Mouse (Mus musculus) left cerebral cortex, postnatal 10 days (tissue): ENCODE measurements around the gene Rae1. TPM values are rescaled to one million over a fixed set of nuclear protein-coding genes. Genes with fewer than 3 reads are reported as not detected.

Experiments used
- DNase-seq, 2 experiments: peaks; one replicate each; pipeline ENCODE4 v3.0.0; 2021 to 2022; ENCODE audit warnings: low spot score in 2 of 2, mixed read lengths in 1 of 2; ENCODE audit errors: extremely low spot score in 1 of 2
- intact Hi-C: fragments of 180-260 bp; cut with DNase I; formaldehyde crosslinking; loops from one replicate; pipeline ENCODE4 v1.15.1; 2025
- total RNA-seq, 2 experiments: library from RNA; stranded (reverse); gene quantifications; 2 replicates each; pipeline ENCODE4 v1.2.3; 2021

Gene Rae1
- total RNA-seq, 2 experiments from 2014 or later, result 66.1 to 77.4 TPM

DNA sequence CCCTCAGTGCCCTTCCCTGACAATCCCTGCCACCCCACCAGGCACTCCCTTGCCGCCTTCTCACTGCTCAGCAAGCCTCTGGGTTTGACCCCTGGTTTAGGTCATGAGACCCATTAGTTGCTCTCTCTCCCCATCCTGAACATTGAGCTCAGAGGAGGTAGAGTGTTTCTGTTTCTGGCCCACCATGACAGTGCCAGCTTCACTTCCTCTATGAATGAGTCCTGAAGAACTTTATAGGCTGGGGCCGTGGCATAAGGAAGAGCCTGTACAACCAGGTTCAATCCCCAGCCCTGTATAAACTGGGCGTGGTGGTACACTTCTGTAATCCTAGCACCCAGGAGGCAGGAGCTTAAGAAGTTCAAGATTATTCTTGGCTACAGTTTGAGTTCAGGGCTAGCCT lies 40.9 kb downstream of the Rae1 start:
- no peak for DNase-seq
- intact Hi-C loops, result no loop called here

DNA sequence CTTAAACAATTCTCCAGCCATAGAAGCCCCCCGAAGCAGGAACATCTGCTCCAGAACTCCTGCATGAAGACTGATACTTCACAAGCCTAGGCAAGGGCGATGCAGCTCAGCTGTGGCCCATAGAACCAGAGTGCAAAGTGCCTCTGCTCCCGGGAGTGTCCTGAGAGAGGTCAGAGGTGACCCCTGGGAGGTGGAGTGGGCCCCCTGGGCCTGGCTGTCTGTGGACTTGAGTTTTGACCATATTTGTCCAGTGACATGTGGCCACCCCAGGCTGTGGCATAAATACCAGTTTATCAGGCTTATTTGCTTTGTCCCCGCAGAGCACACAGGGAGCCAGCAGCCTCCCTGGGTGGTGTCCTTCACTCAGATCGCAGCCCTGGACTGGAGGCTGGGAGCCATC lies 41.3 kb downstream of the Rae1 start:
- intact Hi-C loops, result no loop called here
- no peak for DNase-seq

DNA sequence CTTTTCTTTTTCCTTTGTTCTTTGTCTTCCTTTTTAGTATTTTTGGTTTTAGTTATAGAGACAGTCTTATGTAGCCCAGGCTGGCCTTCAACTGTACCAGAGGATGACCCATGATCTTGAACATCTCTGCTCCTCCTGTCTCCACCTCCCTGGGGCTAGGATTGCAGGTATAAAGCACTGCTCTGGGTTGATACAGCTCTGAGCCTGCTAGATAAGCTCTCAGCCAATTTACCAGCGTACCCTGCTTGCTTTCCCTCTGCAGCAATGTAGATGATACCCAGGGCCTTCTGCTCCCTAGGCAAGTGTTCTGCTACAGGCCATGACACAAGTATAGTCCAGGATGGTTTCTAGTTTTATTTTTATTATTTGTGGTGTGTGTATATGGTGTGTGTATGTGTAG lies 42.0 kb downstream of the Rae1 start:
- intact Hi-C loops, result no loop called here
- no peak for DNase-seq

DNA sequence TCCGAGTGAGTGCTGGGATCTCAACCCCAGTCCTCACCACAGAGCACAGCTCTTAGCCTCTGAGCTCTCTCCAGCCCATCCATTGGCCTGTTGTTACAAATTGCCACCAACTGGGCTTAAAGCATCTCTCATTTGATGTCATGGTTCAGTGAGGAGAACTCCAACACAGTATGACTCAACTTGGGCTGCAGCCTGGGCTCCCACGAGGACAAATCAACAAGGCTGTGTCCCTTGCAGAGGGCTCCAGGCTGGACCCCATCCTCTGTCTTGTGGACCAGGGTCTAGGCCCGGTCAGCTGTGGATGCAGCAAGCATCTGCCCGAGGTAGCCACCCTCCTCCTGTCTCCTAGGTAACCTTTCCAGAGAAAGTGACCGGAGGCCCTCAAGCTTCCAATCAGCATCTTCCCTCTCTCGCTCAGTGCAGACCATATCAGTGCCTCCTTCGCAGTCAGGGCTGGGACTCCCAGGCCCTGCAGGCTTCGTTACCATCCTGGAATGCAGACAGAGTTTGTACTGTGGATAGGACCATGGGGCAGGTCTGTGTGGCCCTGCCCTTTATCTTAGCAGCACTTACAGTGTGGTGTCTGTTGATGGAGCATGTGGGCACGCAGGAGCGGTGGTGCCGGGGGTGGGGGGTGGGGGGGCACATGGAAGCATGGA lies 42.7 kb downstream of the Rae1 start:
- DNase-seq, result no peak
- intact Hi-C loops, result no loop called here

DNA sequence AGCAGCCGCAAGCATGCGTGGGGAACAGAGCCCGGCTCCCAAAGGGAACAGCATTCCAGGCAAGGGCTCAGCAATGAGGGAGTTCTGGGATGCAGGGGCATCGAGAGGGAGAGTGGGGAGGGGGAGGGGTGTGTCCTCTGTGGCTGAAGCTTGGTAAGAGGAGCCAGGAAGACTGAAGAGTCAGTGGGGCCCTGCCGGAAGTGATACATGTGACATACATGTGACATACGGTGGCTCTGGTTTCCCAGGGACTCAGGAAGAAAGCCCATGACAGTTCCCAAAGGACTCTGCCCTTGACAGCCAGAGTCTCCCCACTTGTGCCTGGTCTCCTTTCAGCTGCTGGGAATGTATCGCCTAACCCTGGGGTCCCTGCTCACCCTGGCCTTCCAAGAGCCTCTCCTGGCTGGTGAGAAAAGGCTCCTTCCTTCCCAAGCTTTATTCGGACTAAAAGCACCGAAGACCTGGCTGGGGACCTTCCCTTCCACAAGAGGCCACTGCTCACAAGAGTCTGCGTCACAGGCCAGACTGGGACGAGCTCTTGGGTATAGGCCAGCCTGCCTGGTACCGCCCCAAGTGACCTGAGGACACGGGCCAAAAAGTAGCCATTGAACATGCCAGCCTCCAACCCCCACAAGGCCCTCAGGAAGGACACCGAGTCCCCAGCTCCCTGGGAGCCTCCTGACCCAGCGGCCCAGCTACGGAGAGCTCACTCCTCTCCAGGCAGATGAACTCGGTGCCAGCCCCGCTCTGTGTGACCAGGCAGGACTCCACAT lies 44.5 kb downstream of the Rae1 start:
- intact Hi-C loops, result no loop called here
- DNase-seq, result no peak

DNA sequence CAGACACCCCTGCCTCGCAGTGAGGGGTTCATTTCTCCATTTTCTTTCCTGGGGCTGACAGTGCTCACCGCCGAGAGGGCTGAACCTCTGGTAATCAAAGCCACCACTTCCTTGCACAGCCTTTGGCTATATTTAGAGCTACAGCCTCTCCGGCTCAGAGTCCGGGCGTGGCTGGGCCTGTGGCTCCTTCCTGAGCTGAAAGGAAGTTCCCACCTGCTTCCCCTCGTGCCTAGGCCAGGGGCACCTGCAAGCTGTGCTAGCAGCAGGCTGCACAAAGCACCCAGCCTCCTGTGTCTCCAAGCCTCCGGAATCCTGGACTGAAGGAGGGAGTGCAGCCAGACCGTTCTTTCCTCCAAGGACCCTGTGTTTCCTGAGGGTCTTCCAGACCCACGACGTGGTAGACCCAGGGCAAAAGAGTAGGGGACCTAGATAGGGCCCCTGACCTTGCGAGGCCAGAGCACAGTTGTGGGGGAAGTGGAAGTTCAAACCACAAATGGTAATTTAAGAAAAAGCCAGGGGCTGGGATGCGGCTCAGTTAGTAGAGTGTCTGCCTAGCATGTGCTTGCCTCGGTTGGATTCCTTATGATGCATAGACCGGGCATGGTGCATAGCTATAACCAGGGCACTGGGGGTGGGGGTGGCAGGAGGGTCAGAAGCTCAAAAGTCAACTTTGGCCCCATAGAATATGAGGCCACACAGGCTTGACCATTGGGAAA lies 46.8 kb downstream of the Rae1 start:
- DNase-seq, result no peak
- intact Hi-C loops, result no loop called here

DNA sequence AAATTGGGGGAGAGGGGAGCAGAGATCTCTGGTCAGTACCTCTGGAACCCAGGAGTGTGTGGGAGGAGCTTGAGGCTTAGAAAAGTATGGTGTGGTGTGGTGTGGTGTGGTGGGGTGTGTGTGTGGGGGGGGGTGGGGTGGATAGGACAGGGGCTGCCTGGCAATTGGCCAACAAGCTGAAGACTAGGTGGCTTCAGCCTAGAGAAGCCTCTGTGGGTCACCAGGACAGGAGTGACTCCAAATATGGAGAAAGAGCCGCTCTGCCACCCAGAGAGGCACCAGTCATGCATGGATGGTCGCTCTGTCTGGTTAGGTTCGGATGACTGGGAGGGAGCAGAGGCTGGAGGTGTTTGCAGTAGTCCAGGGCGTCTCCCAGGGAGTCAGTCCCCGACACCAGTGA lies 47.6 kb downstream of the Rae1 start:
- no peak for DNase-seq
- intact Hi-C loops, result no loop called here

DNA sequence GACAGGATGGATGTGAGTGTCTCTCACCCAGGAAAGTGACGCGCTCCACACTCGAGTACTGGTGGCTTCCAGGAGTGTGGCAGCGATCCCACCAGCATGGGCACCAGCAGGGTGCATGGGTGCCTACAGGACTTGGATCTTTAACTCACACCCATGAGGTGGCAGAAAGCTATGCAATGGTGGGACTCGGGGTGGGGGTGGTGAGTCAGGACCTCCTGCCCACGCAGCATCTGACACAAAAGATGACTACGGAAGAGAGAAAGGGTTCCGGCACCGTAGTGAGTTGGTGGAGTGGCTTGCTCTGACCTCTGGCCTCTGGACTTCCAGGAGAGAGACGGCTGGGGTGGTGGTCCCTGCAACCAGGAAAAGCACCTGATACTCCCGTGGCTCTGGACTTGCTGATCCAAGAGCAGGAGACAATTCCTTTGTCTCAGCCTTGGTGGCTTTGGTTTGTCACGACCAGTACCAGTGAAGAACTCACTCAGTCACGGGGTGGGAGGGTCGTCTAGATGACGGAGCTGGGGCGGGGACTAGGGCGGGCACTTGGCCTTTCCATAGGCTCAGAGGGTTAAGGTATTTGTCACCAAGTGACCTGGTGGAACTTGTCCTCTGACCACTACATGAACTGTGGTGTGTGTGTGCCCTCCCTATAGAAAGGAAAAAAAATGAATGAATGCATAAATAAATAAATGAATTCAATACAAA lies 48.3 kb downstream of the Rae1 start:
- DNase-seq, result no peak
- intact Hi-C loops, result no loop called here

DNA sequence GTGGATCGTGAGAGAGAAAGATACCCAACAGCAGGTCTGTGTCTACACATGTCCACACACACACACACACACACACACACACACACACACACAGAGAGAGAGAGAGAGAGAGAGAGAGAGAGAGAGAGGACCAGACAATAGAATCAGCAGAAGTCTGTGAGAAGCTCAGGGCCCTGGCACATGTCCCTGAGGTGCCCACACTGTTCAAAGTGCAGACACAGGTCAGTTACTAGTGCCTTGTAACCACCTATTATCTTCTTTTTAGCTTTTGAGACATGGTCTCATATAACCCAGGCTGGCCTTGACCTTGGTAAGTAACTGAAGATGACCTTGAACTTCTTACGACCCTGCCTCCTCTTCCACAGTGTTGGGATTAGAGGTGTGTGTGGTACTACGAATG lies 49.3 kb downstream of the Rae1 start:
- intact Hi-C loops, result no loop called here
- no peak for DNase-seq

DNA sequence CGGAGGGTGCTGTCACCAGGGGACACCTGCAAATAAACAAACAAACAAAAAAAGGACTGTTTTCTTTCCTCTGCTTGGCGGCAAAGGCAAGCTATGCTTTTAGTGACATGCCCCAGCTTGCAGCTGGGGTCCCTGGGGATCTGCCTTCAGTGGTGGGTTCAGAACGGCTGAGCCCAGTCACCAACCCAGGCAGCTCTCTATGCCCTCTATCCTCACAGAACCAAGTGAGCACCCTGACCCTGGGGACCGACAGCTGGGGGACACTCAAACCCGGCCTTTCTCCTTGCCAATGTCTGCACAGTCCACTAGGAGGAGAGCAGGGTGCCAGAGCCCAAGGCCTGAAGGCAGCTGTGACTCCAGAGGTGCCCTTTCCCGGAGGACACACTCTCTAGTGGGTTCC lies 49.9 kb downstream of the Rae1 start:
- intact Hi-C loops, result no loop called here
- DNase-seq, result no peak

DNA sequence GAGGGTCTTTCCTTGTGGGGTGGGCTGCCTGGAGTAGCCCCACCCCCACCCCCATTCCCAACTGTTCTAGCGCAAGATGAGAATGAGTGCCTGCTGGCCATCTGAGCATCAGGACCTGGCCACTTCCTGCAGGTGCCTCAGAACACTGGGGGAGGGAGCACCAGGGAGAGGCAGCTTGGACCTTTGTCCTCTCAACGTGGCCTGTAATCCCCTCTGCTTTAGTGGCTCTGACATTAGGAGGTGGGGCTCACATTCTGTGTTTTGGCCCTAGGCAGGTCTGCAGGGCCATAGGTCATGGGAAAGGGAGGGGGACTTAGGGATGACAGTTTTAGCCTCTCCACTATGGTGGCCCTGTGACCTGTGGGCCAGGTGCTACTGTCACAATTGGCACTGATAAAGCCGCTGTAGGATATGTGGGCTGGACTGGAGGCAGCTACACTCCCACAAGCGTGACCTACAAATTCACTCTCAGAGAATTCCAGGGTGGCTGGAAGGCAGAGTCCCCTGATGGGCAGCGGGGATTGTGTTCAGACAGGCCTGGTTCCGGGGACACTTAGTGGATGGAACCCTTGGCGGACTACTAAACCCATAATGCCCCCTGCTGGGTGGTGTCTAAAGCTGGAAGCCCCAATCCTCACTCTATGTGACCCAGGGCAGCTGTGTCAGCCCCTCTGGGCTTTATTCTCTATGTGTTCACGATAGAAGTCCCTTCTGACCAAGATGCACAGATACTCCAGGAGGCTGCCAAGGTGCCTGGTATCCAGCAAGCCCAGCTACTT lies 50.9 kb downstream of the Rae1 start:
- intact Hi-C loops, result no loop called here

DNA sequence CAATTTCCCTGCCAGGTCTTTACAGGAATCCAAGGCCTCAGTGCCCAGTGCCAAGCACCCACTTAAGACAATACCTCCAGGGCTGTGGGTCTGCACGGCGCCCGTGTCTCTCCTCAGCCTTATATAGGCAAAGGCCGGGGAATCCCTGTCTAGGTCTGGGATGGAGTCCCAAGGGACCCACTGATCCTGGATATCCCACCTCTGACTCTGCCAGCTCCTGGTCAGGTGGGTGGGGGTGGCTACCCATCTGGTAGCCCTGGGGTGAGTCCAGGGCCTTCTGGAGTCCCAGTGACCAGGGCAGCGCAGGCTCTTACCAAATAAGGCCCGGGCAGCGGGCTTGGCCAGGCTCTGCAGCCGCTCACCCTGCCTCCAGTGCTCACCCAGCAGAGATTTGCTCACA lies 53.0 kb downstream of the Rae1 start:
- intact Hi-C loops, result no loop called here
- no peak for DNase-seq

More for the DNA sequence above, 50.9 kb downstream of the Rae1 start:
- DNase-seq, result no peak

DNA sequence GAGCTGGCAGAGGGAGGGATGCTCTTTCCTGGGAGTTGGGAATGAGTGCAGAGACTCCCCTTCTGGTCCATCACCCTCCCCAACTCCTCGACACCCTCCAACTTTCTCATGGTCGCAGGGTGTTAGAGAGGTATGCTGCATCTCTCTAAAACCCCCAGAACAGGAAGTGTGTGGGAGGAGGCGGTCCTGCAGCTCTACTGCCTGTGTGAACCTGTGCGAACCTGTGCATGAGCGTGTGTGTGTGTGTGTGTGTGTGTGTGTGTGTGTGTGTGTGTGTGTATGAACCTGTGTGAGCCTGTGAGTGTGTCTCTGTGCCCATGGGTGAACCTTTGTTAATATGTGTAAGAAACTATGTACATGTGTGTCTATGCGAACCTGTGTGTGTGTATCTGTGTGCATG lies 53.9 kb downstream of the Rae1 start:
- intact Hi-C loops, result no loop called here
- DNase-seq, result no peak

DNA sequence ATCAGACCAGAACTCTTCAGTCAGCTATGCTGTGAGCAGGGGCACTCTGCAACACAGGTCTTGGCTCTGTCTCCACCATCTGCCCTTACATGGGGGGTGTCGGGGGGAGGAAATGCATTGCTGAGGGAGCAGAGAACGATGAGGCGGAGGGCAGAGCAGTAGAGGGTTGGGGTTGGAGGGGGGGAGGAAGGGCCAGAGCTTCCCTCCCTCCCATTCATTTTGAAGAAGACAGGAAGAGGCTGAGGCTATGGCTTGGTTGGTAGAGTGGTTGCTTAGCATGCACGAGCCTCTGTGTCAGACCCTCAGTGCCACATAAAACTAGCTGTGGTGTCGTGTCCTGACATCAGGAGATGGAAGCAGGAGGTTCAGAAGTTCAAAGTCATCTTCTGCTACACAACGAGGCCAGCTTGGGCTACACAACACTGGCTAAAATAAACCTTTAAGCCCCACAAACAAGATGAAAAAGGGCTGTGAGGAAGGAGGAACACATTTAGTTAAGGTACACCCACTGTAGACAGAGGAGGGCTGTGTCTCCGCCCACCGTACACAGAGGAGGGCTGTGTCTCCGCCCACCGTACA lies 56.5 kb downstream of the Rae1 start:
- intact Hi-C loops, result no loop called here
- DNase-seq, result no peak

DNA sequence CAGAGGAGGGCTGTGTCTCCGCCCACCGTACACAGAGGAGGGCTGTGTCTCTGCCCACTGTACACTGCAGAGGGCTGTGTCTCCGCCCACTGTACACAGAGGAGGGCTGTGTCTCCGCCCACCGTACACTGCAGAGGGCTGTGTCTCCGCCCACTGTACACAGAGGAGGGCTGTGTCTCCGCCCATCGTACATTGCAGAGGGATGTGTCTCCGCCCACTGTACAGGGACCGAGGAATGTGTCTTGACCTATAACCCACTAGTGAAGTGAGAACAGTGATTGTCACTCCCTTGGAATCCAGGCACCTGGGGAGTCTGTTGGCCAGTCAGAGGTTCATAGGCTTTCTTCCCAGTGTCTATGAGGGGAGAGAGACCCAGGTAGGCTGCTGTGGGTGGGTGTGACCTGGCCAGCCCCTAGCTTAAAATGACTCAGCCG lies 57.0 kb downstream of the Rae1 start:
- intact Hi-C loops, result no loop called here
- DNase-seq, result no peak

DNA sequence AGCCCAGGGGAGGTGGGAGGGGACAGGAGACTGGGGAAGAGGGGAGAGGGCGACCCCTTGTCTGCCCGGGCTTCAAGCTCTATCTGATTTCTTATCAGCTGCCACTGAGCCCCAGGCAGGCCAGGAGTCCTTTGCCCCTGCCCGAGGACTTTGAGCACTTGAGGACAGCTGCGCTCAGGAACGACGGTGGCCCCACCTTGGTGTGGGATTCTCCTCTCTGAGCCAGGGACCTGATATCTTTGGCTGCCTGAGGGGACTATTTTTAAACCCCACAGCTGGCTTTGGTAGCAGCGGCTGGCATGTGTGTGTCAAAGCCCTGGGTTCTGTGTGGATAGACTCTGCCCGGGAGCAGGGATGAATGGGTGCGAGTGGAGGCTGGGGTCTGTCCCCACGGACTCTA lies 57.7 kb downstream of the Rae1 start:
- intact Hi-C loops, result no loop called here
- DNase-seq, result no peak

DNA sequence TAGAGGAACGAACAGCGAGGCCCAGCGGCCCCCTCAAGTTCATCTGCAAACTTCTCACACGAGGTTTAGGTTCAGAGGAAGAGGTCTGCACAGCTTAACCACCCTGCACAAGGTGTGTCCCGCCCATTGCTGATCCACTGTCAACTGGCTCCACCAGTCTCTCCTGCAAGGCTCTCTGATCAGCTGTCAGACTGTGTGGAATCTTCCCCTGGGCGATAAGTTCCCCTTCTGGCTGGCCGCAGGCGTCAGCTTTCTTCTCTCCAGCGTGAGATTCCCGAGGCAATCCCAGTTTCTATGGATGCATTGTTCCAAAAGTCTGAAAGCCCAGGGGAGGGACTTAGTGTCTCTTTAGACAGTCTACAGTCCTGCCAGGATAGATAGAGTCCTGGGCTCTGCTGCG lies 58.3 kb downstream of the Rae1 start:
- no peak for DNase-seq
- intact Hi-C loops, result no loop called here

DNA sequence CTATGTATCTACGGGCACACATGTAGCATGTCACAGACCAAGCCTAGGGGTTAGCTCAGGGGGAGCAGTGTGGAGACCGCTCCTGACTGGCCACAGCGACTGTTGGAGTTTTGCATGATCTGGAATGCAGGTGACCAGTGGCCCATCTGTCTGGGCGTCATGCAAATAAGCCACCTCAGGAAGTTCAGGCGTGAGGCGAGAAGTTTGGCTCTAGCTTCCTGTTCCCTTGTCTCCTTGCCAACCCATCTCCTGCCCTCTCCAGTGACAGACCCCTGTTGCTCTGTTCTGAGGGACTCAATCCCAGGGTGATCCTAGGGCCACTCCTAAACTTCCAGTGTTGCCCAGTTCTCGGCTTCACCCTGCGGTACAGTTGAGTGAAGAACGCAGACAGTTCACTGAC lies 60.5 kb downstream of the Rae1 start:
- DNase-seq, result no peak
- intact Hi-C loops, result no loop called here
